Mouse (Mus musculus) right cerebral cortex, postnatal 4 days (tissue): ENCODE data around the gene Cwc27.

Experiments used
- DNase-seq: peaks from one replicate; pipeline ENCODE4 v3.0.0-alpha.2; 2022

The Cwc27 gene

DNA sequence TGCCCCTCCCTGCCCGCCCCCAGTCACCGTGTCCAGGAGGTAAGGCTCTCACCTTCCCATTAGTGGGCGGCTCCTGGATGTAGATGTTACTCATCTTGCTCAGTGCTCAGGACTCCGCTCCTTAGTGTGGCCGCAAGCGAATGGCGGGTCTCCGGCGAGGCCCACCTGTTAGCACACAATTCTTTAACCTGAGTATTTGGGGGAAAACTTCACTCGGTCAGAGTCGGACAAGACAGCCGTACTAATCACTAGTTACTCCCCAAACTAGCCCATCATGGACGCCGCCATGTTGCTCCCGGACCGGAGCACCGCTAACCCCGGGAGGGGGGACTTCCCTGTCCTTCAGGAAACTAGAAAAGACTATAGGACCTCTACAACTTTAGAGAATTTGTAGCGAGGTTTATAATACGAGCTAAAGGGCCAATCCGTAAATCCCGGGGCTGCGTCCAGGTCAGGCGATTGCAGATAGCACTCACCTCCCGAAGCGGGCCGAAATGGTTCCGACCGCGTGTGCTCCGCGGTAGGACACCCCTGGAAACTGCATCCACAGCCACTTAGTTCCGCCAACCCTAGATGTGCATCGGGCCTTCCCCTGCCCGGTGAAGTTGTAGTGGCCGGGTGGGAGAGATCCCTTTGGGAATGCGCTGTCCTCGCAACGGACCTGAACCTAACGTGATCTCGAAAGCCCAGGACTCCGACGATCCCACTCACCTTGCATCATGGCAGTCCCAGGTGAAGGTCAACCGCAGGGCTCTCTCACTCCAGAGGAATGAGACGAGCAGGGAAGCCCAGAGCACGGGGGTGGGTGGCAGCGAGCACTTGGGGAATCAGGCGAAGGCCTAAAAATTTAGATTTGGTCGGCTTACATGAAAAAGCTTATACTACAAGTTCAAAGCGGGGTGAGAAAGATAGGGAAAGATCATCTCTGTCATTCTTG is at the start of gene Cwc27:
Cwc27 (minus strand) TSS at position 508 of the 937 bp plus-strand sequence.
- peak; percentile 76 for DNase-seq

DNA sequence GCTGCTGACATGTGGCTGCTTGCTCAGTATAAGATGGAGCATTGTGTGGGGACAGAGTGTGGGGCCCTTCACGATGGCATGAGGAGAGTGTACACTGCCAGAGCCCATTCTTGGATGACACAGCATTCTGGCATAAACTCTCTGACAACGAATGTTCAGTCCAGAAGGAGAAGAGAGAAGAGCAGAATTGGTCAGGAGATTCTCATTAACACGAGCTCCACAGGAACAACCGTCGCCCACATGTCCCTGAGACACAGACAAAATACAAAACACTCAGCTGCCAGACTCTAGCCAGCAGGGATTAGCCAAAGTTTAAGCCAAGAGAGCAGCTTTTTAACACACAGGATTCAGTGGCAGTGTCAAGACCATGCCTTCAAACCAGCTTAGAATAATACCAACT is 49.8 kb upstream of the Cwc27 start:
- DNase-seq: no peak

DNA sequence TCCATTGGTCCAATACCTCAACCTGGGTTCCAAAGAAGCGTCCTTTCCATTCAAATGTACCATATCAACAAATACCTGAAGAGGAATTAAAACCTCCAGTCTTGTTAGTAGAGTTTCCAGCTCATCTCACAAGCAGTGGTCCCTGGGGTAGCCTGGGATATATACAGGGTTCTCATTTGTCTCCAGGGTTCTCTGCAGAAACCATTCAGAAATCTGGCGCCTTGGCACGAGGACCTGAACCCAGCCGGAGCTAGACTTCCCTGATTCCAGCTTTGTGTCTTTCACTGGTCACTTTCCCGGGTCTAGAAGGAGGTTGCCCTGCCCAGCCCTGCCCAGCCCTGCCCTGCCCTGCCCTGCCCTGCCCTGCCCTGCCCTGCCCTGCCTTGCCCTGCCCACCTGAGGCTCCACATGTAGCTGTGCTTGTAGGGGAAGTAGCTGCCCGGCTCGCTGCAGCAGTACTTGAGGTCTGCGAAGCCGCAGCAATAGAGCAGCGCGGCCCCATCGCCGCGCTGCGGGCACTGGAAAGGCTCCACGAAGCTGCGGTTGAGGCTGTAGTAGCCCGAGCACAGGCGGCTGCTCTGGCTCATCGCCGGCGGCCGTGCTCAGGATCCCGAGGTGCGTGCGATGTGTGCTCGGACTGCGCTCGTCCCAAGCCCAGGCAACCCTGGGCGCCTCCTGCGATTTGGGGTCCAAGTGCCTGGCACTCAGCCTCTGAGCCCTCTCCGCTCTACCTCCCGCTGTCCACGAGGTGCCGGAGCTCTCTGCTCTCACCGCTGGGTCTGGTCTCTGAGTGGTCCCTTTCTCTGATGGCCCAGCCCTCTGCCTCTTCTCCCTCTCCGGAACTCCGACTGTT is 46.4 kb upstream of the Cwc27 start, which contains the start of gene Shisal2b:
Shisal2b (minus strand) TSS at position 767 of the 853 bp plus-strand sequence.
- DNase-seq: peak; percentile 42

DNA sequence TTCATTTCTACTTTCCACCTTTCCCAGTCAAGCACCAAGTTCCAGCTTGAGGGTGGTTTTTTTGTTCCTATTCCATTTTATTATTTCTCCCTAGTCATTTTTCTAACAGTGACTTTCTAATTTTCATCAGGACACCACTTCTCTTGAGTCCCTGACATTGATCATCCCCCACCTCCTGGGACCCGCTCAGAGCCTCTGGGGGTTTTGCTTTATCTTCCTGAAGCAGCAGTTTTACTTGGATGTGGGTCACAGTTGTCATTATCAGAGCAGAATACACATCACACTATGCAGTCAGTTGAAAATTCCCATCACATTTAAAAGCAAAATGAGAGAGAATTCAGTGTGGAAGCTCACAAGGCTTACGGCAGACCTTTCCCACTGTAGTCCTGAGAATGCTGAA is 36.7 kb upstream of the Cwc27 start:
- DNase-seq: no peak

DNA sequence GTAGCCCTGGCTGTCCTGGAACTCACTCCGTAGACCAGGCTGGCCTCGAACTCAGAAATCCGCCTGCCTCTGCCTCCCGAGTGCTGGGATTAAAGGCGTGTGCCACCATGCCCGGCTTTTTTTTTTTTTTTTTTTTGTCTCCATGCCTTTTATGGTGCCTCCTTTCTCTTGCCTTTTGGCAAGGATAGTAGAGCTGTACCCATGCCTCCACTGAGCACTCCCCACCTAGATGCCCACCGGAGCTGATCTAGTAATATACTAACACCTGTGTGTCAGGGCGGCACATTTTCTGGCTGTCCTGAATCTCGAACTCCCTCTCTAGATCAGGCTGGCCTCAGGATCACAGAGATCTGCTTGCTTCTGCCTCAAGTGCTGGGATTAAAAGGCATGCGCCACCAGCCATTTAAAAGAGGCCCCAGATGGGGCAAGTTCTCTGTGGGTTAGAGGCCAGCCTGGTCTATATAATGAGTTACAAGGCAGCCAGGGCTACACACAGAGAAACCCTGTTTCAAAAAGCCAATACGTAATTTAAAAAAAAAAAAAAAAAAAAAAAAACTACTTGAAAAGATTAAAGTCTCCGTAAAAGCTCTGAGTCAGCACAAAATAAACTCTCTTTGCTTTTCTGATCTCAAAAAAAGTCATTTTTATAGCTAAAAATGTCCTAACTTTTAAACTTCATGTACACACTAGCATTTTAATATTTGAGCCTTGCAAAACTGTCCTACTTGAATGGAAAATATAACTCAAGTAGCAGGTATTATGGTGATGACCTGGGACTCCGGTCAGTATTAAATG is 26.6 kb upstream of the Cwc27 start:
- DNase-seq: no peak

DNA sequence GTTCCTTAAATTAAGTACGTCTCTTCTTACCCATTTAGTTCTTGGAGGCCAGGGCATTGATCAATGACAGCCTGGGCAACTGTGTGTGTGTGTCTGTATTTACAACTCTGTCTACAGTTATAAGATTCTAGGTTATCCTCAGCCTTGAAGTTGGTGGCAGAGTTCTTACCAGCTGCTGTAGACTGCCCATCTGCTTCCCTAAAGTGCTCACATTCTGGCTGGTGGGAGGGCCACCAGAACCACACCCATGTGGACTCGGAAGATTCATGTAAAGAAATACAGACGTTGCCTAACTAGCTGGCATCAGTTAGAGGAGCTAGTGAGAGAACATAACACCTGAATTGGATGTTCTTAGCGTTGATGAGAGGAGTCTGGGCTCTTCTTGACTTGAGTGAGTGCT is 25.0 kb upstream of the Cwc27 start:
- DNase-seq: no peak

DNA sequence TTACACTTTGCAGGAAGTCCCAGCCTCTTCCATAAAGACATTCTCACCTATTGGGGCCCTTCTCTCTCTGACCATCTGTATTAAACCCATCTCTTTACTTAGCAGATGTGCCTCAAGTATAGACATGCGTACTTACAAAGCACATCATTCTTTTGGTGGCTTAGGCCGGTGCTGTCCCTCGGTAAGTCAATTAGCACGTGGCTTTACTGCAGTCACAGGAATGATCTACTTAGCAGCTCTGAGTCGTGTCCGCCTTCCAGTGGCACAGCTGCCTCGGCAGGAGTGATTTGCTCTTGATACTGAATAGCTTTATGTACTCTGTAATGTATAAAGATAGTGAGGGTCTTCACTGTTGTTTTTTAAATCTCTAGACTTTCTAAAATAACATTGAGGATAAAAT is 20.7 kb upstream of the Cwc27 start:
- DNase-seq: no peak

DNA sequence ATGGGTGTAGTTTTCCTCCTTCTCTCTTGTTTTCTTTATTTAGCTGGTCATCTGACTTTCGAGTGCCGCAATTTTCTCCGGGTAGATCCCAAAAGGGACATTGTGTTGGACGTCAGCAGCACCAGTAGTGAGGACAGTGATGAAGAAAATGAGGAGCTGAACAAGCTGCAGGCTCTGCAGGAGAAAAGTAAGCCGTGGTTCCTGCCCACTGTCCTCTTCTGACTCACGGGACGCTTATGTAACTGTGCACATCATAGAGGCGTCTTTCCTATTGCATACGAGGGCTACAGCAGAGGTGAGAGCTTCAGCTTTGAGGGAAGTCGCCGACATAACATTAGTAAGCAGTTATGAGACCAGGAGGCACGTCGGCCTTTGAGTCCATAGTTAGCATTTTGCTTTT is 15.9 kb upstream of the Cwc27 start:
- DNase-seq: no peak

DNA sequence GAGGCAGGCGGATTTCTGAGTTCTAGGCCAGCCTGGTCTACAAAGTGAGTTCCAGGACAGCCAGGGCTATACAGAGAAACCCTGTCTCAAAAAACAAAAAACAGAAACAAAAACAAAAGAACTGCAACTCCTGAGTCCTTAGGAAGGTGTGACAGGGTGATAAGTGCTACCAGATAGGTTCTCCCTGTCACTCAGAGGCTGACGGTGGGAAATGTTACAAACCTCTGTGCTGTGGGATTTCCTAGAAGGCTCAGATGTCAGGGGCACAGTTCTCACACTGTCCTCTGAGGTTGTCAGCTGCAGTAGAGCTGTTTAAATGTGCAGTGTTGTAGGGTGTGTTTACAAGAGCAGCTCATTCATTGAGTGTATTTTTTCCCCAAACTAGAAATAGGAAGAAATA is 8.5 kb upstream of the Cwc27 start:
- no peak for DNase-seq

DNA sequence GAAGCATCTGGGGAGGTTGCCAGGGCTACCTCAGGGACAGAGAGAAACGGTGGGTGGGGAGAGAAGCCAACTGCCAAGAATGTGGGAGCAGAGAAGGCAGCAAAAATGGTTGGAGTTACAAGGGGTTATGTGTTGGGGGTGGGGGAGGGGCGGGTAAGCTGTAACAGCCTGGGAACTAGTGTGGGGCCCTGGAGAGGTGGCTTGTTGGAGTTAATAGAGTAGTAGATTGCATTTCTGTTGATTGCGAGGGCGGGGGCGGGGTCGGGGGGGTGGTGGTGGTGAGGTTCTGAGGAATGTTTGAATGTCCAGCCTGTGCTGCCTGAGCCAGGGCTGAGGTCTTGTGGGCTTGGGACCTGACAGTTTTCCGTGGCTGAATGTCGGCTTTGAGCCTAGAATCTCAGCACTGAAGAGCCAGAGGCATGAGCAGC is 5.5 kb upstream of the Cwc27 start:
- no peak for DNase-seq

DNA sequence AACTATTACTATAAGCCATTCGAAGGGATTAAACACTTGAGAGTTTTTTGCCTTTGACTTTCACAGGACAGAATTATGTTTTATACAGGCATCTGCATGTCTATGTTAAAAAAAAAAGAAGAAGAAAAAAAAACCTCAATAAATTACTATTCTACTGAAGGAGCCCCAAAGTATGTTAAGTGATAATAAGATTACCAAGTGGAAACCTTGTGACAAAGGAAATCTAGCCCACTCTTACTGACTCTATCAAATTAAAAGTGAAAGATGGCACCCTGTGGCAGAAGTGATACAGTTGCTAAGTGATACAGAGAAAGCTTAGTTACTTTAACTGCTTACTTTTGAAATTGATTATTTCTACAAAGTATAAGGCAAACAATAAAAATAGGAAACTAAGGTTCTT is 5.0 kb upstream of the Cwc27 start:
- no peak for DNase-seq

DNA sequence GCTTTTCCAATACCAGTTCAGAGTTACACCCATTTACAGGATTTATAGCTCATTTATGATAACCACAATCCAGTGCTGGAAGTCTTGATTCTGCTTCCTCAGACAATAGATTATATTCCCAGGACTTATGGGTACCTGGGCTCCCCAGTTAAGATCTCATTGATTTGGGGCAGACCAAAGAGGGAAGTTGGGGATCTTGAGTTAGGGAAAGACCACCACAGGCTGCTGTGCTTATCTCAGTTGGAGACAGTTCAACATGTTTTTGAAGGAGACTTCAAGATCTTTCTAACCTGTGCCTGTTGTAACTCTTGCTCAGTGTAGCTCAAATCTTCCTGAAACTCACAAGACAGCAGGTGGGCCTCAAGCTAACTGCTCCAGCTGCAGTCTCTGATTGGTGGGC is 4.2 kb upstream of the Cwc27 start:
- DNase-seq: no peak

DNA sequence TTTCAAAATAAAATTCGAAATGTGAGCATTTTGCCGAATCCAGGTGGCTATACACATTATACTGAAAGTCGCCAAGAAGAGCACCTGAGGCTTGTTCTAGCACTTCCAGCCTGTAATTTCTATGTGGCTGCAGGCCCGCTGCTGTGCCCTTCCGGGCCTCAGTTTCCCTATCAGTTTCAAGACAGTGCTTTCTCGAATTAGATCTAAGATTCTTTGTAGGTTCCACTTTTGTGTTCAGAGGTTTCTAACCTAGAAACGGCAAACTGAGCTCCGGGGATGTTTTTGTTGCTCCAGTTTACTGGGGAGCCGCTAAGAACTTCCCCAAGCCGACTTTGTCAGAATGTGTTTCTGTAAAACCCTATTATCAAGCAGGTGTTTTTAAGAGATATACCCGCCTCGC is 754 bp upstream of the Cwc27 start:
- no peak for DNase-seq

DNA sequence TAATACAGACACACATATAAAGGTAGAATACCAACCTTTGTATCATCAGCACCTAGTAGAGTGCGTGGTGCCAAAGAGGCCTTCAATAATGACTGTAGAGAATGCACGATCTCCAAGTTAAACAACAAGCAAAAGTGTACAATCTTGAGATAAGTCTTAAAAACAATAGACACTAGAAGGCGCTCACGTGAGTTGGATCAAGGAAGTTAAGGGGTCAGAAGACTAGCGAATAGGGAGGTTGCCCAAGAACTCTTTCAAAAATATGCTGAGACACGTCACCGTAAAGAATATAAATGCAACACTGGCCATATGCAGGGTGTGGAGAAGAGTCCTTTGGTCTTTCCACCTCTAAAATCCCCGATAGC is 690 bp downstream of the Cwc27 start:
- DNase-seq: no peak

DNA sequence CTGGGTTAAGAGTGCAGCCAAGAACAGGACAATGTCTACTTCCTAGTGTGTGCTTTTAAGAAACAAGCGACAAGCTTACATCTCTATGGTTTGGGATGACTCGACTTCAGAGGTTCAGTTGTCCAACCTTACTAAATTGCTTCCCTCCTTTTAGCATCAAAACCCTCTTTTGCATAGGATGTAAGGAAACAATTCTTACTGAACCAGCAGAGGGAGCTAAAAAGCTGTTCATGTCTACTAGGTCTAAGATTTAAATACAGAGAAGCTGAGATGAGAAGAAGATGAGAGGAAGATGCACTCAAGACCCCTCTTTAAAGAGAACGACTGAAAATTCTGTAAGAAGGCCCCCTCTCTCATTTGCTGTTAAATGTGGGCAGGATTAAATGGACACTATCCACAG is 11.3 kb downstream of the Cwc27 start:
- no peak for DNase-seq

DNA sequence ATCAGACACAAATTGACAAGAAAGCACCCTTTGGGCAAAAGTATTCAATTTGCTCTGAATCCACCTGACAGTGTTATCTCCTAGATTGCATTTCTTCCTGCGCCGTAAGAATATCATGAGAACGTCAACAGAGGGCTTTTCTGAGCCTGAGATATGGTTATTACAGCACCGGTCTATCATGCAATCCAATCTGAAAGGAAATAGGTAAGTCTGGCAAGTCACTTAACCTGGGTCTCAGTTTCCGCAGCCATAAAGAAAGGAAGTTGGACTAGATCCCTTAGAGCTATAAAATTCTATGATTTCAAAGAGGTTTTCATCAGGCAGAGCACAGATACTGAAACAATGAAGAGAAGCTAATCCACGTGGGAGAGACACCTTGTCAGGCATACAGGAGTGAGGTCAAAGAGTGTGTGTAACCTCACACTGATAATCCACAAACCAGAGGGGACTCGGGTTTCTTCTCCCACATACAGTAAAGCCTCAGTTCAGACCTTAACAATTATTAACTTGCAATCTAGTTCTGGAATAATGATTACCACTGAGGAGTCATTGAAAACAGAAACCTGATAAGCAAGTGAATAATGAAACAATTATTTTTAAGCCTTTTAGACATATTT is 17.3 kb downstream of the Cwc27 start:
- no peak for DNase-seq

DNA sequence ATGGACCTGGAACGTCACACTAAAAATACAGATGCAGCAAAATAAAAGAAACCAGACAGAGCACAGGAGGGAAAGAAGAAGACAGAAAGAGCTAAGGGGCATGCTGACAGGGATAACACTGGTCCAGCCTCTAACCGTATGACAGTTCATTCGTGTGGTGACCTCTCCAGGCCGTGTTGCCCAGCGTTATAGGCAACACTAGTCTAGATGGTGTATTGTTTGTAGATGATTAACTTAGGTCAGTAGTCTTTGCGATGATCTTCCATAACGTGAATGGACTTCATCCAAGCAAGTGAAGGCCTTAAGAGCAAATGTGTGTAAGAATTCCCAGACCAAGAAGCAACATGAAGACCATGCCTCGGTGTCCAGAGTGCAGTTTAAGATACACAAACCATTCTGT is 17.9 kb downstream of the Cwc27 start:
- no peak for DNase-seq

DNA sequence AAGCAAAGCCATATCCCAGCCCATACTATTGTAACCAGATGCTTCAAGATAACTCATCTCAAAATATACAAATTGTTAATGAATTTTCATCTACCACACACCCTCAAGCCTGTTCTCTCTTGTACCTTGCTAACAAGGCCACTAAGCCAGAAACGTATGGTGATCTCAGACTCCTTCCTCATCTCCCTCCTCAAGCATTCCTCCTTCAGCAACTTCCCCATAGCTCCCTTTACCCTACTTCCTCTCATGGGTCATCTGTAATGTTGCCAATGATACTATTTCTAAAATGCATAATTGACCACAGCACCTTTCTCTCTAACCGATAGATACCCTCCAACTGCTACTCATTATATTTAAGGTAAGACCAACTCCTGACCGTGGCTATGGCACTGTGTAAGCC is 22.5 kb downstream of the Cwc27 start:
- DNase-seq: no peak

DNA sequence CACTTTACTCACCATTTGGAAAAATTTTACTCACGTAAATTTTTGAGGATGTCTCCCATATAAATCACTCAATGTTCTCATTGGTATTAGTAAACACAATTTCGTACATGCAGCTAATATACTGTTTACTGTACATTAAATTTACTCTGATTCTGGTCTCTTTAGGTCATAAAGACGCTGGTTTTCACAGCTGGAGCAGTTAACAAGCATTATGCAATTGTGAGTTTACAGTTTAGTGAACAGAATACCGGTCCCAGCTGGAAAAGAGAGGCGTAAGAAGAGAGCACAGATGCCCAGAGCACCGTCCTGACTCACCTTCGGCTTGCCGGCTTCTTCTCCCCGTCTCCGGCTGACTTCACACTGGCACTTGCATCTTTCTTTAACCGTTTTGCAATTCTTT is 24.8 kb downstream of the Cwc27 start, which contains the start of gene Srek1ip1:
Srek1ip1 (plus strand) TSS at position 301 of the 400 bp plus-strand sequence.
- DNase-seq: no peak

DNA sequence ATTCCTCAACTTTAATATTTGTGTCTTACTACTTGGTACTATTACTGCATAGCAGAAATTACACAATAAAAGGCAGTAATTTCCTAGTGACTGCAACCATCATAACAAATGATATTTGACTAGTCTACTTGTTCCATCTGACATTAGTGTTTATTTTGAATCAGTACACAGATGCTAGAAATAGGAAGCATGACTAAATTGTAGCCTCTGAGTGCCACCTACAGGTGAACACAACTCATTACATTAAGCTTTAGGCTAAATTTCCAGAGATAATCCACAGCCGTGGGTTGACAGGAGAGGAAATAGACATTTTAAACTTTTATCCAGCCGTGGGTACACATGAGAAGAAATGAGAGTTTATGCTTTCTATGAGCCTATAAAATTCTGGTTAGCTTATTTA is 27.3 kb downstream of the Cwc27 start:
- DNase-seq: no peak

DNA sequence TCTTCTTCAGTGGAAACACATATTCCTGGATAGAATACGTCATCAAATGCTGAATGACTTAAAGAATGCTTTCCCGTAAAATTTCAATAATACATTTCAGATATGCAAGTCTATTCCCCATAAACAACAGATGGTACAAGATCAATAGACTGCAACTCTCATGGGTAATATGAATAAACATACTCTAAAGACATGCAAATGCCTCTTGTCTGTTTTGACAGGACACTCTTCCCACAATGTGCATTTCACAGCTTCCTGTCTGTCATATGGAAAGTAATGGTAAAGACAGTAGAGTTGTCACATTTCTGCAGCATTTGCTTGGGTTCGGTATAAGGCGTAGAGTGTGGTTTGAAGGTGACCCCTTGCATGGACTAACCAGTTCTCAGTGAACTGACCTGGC is 29.7 kb downstream of the Cwc27 start:
- DNase-seq: no peak

DNA sequence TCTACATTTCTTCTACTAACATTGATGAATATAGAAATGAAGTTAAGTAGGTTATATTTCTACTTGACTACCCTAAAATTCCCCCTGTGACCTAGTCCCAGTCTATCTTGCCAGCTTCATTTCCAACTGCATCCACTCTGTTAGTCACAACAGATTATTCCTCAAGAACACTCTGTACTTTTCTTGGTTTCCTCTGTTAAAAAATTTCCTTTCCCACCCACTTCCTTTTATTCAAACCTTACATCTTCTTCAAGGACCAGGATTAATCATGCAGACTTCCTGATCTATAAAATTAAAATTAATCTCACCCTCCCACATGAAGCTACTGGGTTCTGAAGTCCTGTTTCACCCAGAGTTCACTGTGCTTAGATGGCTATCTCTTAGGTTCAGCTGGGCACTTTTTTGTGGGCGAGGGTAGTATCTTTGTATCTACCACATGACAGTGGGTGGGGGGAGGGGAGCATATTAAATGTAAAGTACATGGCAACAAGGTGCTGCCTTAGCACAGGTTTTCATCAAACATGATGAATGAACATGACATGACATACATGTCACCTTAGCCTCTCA is 37.8 kb downstream of the Cwc27 start:
- DNase-seq: no peak
